Mouse (Mus musculus) erythroblast, embryonic 14.5 days (primary cell): ENCODE data around the gene Mycbp2.

ENCODE experiments used
- GATA1 ChIP-seq: IDR thresholded peaks from 2 replicates; pipeline ENCODE4 v1.6.1; 2012; ENCODE audit warnings: low read length, inconsistent platforms, mixed read lengths
- TAL1 ChIP-seq: IDR thresholded peaks from 3 replicates; pipeline ENCODE4 v1.6.1; 2012; ENCODE audit warnings: low read length, inconsistent platforms, mixed read lengths

- no peak for TF ChIP-seq GATA1
- TF ChIP-seq TAL1, result no peak
Observed at GRCm38 (mm10) chr14:103096621-103097020, 250.0 kb downstream of the Mycbp2 start.
